Mouse (Mus musculus): ENCODE data around the gene Trim45. TPM values are rescaled to one million over a fixed set of nuclear protein-coding genes. Genes with fewer than 3 reads are reported as not detected.

Gene Trim45
- polyA plus RNA-seq, 1 experiment = 4.6 TPM

DNA sequence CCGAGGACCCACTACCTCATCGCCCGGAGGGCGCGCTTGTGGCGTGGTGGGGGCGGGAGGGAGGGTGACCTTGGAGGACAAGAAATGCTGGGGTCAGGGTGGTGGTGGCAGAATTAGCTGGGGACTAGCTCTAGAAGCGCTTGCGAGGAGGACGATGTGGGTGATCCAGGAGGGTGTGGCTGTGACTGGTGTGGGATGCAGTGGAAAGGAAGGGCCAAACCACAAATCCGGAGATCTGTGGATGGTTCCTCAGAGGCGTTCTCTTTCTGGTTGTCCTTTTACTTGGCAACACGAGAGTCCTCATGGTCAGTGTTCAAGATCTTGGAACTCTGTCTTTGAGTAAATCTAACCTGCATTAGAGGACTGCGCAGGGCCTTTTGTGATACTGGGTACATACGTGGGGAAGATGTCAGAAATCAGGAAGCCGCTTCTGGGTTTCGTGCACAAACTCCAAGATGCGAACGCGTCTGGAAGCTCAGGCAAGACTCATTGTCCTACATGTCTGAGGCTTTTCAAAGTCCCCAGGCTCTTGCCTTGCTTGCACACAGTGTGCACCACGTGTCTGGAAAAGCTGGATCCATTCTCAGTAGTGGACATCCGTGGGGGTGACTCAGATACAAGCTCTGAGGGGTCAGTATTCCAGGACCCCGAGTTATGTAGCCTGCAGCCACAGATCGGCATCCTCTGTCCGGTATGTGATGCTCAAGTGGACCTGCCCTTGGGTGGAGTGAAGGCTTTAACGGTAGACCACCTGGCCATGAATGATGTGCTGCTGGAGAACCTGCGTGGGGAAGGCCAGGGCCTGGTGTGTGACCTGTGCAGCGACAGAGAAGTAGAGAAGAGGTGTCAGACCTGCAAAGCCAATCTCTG lies 739 bp downstream of the Trim45 start:
- Histone ChIP-seq H3K36me3 (ENCODE audit: control insufficient read depth, insufficient read depth) (no peaks in the 10 kb centered on the region), H3ac (ENCODE audit: control insufficient read depth, insufficient read length) (peak overlapping the region; percentile 10), H3K4me3 (peak overlapping the region; percentile 33), H3K79me2 (ENCODE audit: control insufficient read depth, insufficient read depth) (no peaks in the 10 kb centered on the region), H3K4me2 (ENCODE audit: low read depth) (peak overlapping the region; percentile 90), H3K27me3 (ENCODE audit: control insufficient read depth, insufficient read depth, insufficient read length) (no peaks in the 10 kb centered on the region)
- TF ChIP-seq MYOG (IDR thresholded peaks at IDR 0.05; ENCODE audit: control insufficient read depth in 1 of 3, insufficient read depth in 1 of 3, insufficient read length in 2 of 3, low read depth in 2 of 3) = no peak
- TF ChIP-seq E2F4 (IDR thresholded peaks at IDR 0.05; ENCODE audit: insufficient read depth) = no peak
- no peak for TF ChIP-seq SRF (IDR thresholded peaks at IDR 0.05; ENCODE audit: control insufficient read depth, insufficient read length, low read depth)
- TF ChIP-seq TCF3 (IDR thresholded peaks at IDR 0.05; ENCODE audit: insufficient read length, low read depth) = no peak
- no peak for TF ChIP-seq REST (IDR thresholded peaks at IDR 0.05; ENCODE audit: insufficient read depth, insufficient read length)
- TF ChIP-seq POLR2AphosphoS2 (IDR thresholded peaks at IDR 0.05; ENCODE audit: insufficient read length, low read depth) = no peak
- no peak for TF ChIP-seq MAX (IDR thresholded peaks at IDR 0.05; ENCODE audit: low read depth)
- no peak for TF ChIP-seq CEBPB (IDR thresholded peaks at IDR 0.05; ENCODE audit: insufficient read depth, poor library complexity, severe bottlenecking)
- TF ChIP-seq MYOD1 (IDR thresholded peaks at IDR 0.05; ENCODE audit: control insufficient read depth in 1 of 3, insufficient read length in 2 of 3, low read depth in 2 of 3) = no peak

DNA sequence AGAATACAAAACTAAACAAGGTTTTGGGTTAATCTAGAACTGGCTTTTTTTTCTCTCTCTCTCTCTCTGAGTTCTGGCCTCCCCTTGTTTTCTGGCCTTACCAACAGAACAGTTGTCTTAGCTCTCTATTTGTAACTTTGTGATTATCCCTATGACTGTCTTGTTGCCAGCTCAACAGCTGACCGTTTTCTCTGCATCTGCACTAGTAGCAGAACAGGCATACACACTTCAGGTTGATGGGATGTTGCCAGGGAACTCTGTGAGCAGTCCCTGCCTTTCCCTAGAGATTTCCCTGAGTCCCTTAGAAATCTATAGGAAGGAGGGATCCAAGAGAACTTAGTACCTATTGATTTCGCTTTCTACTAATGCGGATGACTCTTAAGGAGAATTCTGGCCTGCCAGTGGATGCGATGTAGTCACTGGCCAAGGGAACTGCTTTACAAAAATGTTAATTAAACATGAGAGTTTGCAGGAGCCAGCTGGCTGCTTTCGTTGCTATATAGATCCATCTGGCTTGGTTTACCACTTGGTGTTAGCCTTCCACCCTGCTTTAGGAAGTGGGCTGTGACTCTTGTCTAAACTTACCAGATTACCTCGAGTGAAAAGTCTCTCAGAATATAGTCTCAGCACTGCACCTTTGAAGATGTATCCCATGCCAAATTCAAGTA lies 2.2 kb downstream of the Trim45 start:
- no peak for TF ChIP-seq POLR2A (IDR thresholded peaks at IDR 0.05; ENCODE audit: insufficient read length, low read depth)
- TF ChIP-seq MYOD1 (IDR thresholded peaks at IDR 0.05; ENCODE audit: control insufficient read depth in 1 of 3, insufficient read length in 2 of 3, low read depth in 2 of 3) = no peak
- no peak for TF ChIP-seq TCF12 (IDR thresholded peaks at IDR 0.05; ENCODE audit: insufficient read depth, poor library complexity, severe bottlenecking)
- no peak for TF ChIP-seq MYOG (IDR thresholded peaks at IDR 0.05; ENCODE audit: control insufficient read depth in 1 of 3, insufficient read depth in 1 of 3, insufficient read length in 2 of 3, low read depth in 2 of 3)
- TF ChIP-seq USF1 (IDR thresholded peaks at IDR 0.05; ENCODE audit: low read depth) = no peak
- TF ChIP-seq CEBPB (IDR thresholded peaks at IDR 0.05; ENCODE audit: insufficient read depth, poor library complexity, severe bottlenecking) = no peak
- TF ChIP-seq POLR2AphosphoS2 (IDR thresholded peaks at IDR 0.05; ENCODE audit: insufficient read length, low read depth) = no peak
- TF ChIP-seq REST (IDR thresholded peaks at IDR 0.05; ENCODE audit: insufficient read depth, insufficient read length) = no peak
- TF ChIP-seq E2F4 (IDR thresholded peaks at IDR 0.05; ENCODE audit: insufficient read depth) = no peak
- no peak for TF ChIP-seq SRF (IDR thresholded peaks at IDR 0.05; ENCODE audit: control insufficient read depth, insufficient read length, low read depth)
- TF ChIP-seq TCF3 (IDR thresholded peaks at IDR 0.05; ENCODE audit: insufficient read length, low read depth) = no peak
- no peak for TF ChIP-seq MAX (IDR thresholded peaks at IDR 0.05; ENCODE audit: low read depth)

GRCm38 (mm10) chr3:100925176-100925575 lies 3.2 kb downstream of the Trim45 start:
- no peaks in the 10 kb centered on the region for H3K36me3 ChIP-seq (ENCODE audit: control insufficient read depth, insufficient read depth)
- no peak overlapping the region for H3K4me2 ChIP-seq (ENCODE audit: low read depth)
- TF ChIP-seq USF1 (IDR thresholded peaks at IDR 0.05; ENCODE audit: low read depth) (no peak), MAX (IDR thresholded peaks at IDR 0.05; ENCODE audit: low read depth) (no peak), POLR2A (IDR thresholded peaks at IDR 0.05; ENCODE audit: insufficient read length, low read depth) (no peak), SRF (IDR thresholded peaks at IDR 0.05; ENCODE audit: control insufficient read depth, insufficient read length, low read depth) (no peak), REST (IDR thresholded peaks at IDR 0.05; ENCODE audit: insufficient read depth, insufficient read length) (no peak), E2F4 (IDR thresholded peaks at IDR 0.05; ENCODE audit: insufficient read depth) (no peak), POLR2AphosphoS2 (IDR thresholded peaks at IDR 0.05; ENCODE audit: insufficient read length, low read depth) (no peak), MYOD1 (IDR thresholded peaks at IDR 0.05; ENCODE audit: control insufficient read depth in 1 of 3, insufficient read length in 2 of 3, low read depth in 2 of 3) (no peak), TCF3 (IDR thresholded peaks at IDR 0.05; ENCODE audit: insufficient read length, low read depth) (no peak), MYOG (IDR thresholded peaks at IDR 0.05; ENCODE audit: control insufficient read depth in 1 of 3, insufficient read depth in 1 of 3, insufficient read length in 2 of 3, low read depth in 2 of 3) (no peak), TCF12 (IDR thresholded peaks at IDR 0.05; ENCODE audit: insufficient read depth, poor library complexity, severe bottlenecking) (no peak), CEBPB (IDR thresholded peaks at IDR 0.05; ENCODE audit: insufficient read depth, poor library complexity, severe bottlenecking) (no peak)
- no peak overlapping the region for H3ac ChIP-seq (ENCODE audit: control insufficient read depth, insufficient read length)
- no peak overlapping the region for H3K4me3 ChIP-seq
- H3K79me2 ChIP-seq (ENCODE audit: control insufficient read depth, insufficient read depth) = no peaks in the 10 kb centered on the region
- no peaks in the 10 kb centered on the region for H3K27me3 ChIP-seq (ENCODE audit: control insufficient read depth, insufficient read depth, insufficient read length)

More for the DNA sequence above, 2.2 kb downstream of the Trim45 start:
- H3K79me2 ChIP-seq (ENCODE audit: control insufficient read depth, insufficient read depth) = no peaks in the 10 kb centered on the region
- no peak overlapping the region for H3ac ChIP-seq (ENCODE audit: control insufficient read depth, insufficient read length)
- no peak overlapping the region for H3K4me2 ChIP-seq (ENCODE audit: low read depth)
- H3K4me3 ChIP-seq = no peak overlapping the region
- H3K36me3 ChIP-seq (ENCODE audit: control insufficient read depth, insufficient read depth) = no peaks in the 10 kb centered on the region
- H3K27me3 ChIP-seq (ENCODE audit: control insufficient read depth, insufficient read depth, insufficient read length) = no peaks in the 10 kb centered on the region

GRCm38 (mm10) chr3:100931332-100932076 lies 9.5 kb downstream of the Trim45 start:
- H3K79me2 ChIP-seq (ENCODE audit: control insufficient read depth, insufficient read depth) = no peaks in the 10 kb centered on the region
- H3ac ChIP-seq (ENCODE audit: control insufficient read depth, insufficient read length) = no peak overlapping the region
- no peaks in the 10 kb centered on the region for H3K36me3 ChIP-seq (ENCODE audit: control insufficient read depth, insufficient read depth)
- no peaks in the 10 kb centered on the region for H3K27me3 ChIP-seq (ENCODE audit: control insufficient read depth, insufficient read depth, insufficient read length)
- no peak overlapping the region for H3K4me3 ChIP-seq
- no peak overlapping the region for H3K4me2 ChIP-seq (ENCODE audit: low read depth)
- no peak for TF ChIP-seq MYOG (IDR thresholded peaks at IDR 0.05; ENCODE audit: control insufficient read depth in 1 of 3, insufficient read depth in 1 of 3, insufficient read length in 2 of 3, low read depth in 2 of 3)
- no peak for TF ChIP-seq SRF (IDR thresholded peaks at IDR 0.05; ENCODE audit: control insufficient read depth, insufficient read length, low read depth)
- no peak for TF ChIP-seq E2F4 (IDR thresholded peaks at IDR 0.05; ENCODE audit: insufficient read depth)
- no peak for TF ChIP-seq USF1 (IDR thresholded peaks at IDR 0.05; ENCODE audit: low read depth)
- no peak for TF ChIP-seq TCF3 (IDR thresholded peaks at IDR 0.05; ENCODE audit: insufficient read length, low read depth)
- TF ChIP-seq CEBPB (IDR thresholded peaks at IDR 0.05; ENCODE audit: insufficient read depth, poor library complexity, severe bottlenecking) = no peak
- no peak for TF ChIP-seq TCF12 (IDR thresholded peaks at IDR 0.05; ENCODE audit: insufficient read depth, poor library complexity, severe bottlenecking)
- TF ChIP-seq POLR2AphosphoS2 (IDR thresholded peaks at IDR 0.05; ENCODE audit: insufficient read length, low read depth) = no peak
- no peak for TF ChIP-seq MYOD1 (IDR thresholded peaks at IDR 0.05; ENCODE audit: control insufficient read depth in 1 of 3, insufficient read length in 2 of 3, low read depth in 2 of 3)
- TF ChIP-seq POLR2A (IDR thresholded peaks at IDR 0.05; ENCODE audit: insufficient read length, low read depth) = no peak
